Mouse (Mus musculus) mature B cell (primary cell): ENCODE measurements around the gene Rad51d.
"Not testable (repeated sequence)": the region's sequence is repeated elsewhere in the genome, so short reads cannot be mapped to it uniquely, and the experiment has no call there.

ENCODE experiments used
- in situ Hi-C: fragments of 300-500 bp; cut with MboI; formaldehyde crosslinking; loops from 2 replicates; pipeline ENCODE4 v1.14.3; 2019

Gene Rad51d

GRCm38 (mm10) chr11:82857307-82857848 lies 33.0 kb downstream of the Rad51d start:
- in situ Hi-C loops, result no loop called here

GRCm38 (mm10) chr11:82856032-82856431 lies 34.4 kb downstream of the Rad51d start:
- in situ Hi-C loops, result no loop called here

GRCm38 (mm10) chr11:82855327-82855973 lies 35.0 kb downstream of the Rad51d start:
- in situ Hi-C loops, result no loop called here

- in situ Hi-C loops, result no loop called here
Observed at GRCm38 (mm10) chr11:82854111-82854510, 36.3 kb downstream of the Rad51d start.

- in situ Hi-C loops, result no loop called here
Observed at GRCm38 (mm10) chr11:82852958-82853357, 37.5 kb downstream of the Rad51d start.

GRCm38 (mm10) chr11:82852540-82852939 lies 37.9 kb downstream of the Rad51d start:
- in situ Hi-C loops, result no loop called here

- in situ Hi-C loops, result no loop called here
Observed at GRCm38 (mm10) chr11:82852115-82852514, 38.3 kb downstream of the Rad51d start.

- in situ Hi-C loops, result no loop called here
Observed at GRCm38 (mm10) chr11:82850259-82850658, 40.2 kb downstream of the Rad51d start.

GRCm38 (mm10) chr11:82847571-82848000 lies 42.8 kb downstream of the Rad51d start:
- in situ Hi-C loops, result no loop called here

- in situ Hi-C loops, result no loop called here
Observed at GRCm38 (mm10) chr11:82846938-82847337, 43.5 kb downstream of the Rad51d start.

GRCm38 (mm10) chr11:82846079-82846436 lies 44.4 kb downstream of the Rad51d start:
- in situ Hi-C loops, result no loop called here

- in situ Hi-C loops, result no loop called here
Observed at GRCm38 (mm10) chr11:82845415-82846078, 44.9 kb downstream of the Rad51d start.

- in situ Hi-C loops, result no loop called here
Observed at GRCm38 (mm10) chr11:82844771-82845414, 45.5 kb downstream of the Rad51d start.

- in situ Hi-C loops, result no loop called here
Observed at GRCm38 (mm10) chr11:82838511-82838910, 51.9 kb downstream of the Rad51d start.

GRCm38 (mm10) chr11:82837848-82838247 lies 52.6 kb downstream of the Rad51d start:
- in situ Hi-C loops, result no loop called here

GRCm38 (mm10) chr11:82837192-82837591 lies 53.2 kb downstream of the Rad51d start:
- in situ Hi-C loops, result no loop called here

GRCm38 (mm10) chr11:82835616-82836432 lies 54.6 kb downstream of the Rad51d start:
- in situ Hi-C loops, result no loop called here

- in situ Hi-C loops, result not testable (repeated sequence)
Observed at GRCm38 (mm10) chr11:82834359-82834758, 56.1 kb downstream of the Rad51d start.

- in situ Hi-C loops, result no loop called here
Observed at GRCm38 (mm10) chr11:82833929-82834328, 56.5 kb downstream of the Rad51d start.

- in situ Hi-C loops, result not testable (repeated sequence)
Observed at GRCm38 (mm10) chr11:82832402-82832801, 58.0 kb downstream of the Rad51d start.

GRCm38 (mm10) chr11:82831008-82831893 lies 59.2 kb downstream of the Rad51d start:
- in situ Hi-C loops, result no loop called here
